Mouse (Mus musculus) retina, embryonic 14.5 days (tissue): ENCODE measurements around the gene Fez1.

Experiments used
- DNase-seq: peaks from one replicate; pipeline ENCODE4 v3.0.0-alpha.2; 2015; ENCODE audit warnings: low spot score

The Fez1 gene

DNA sequence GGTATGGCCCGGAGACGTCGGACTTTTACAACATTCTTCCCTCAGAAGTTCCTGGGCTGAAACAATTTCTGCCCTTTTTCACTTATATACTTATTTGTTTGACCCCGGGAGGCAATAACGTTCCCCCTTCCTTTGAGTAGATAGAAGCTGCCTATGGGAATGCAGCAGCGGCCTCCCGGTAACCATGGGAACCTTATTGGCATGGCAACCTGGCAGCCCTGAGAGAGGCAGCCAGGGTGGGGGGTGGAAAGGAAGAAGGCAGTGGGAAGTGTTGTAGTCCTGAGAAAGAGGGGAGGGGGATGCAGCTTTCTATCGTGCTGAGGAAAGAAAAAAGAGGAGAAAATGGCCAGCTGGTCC lies at the start of gene Fez1:
Gene Fez1 (plus strand): TSS at position 221 of the 357 bp plus-strand sequence.
- peak; percentile 77 for DNase-seq

- no peak for DNase-seq
Measured at GRCm38 (mm10) chr9:36783921-36784320, 37.7 kb upstream of the Fez1 start.

GRCm38 (mm10) chr9:36792191-36792590 lies 29.5 kb upstream of the Fez1 start:
- DNase-seq, result no peak

- DNase-seq, result no peak
Measured at GRCm38 (mm10) chr9:36794487-36794886, 27.2 kb upstream of the Fez1 start.

DNA sequence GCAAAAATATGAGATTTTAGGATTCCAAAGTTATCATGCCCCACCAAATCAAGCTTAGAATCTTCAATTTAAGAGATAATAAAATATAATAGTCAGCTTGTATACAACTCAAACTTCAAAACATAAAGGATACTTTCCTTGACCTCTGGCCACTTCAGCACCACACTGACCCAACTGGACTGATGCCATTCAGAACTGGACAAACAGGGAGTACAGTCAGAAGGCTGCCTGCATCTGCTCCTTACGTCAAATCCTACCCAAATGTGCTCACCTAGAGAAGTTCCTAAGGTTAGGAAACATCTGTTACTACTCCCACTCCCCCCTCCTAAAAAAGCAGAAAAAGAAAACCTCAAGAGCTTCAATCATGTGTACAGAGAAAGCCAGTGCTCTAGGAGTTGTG lies 26.1 kb upstream of the Fez1 start:
- DNase-seq, result no peak

- no peak for DNase-seq
Measured at GRCm38 (mm10) chr9:36796224-36796623, 25.4 kb upstream of the Fez1 start.

- DNase-seq, result peak; percentile 92
Measured at GRCm38 (mm10) chr9:36796781-36797555, 24.7 kb upstream of the Fez1 start, which contains the start of gene Ei24. Ei24 (minus strand) TSS chr9:36797393.

DNA sequence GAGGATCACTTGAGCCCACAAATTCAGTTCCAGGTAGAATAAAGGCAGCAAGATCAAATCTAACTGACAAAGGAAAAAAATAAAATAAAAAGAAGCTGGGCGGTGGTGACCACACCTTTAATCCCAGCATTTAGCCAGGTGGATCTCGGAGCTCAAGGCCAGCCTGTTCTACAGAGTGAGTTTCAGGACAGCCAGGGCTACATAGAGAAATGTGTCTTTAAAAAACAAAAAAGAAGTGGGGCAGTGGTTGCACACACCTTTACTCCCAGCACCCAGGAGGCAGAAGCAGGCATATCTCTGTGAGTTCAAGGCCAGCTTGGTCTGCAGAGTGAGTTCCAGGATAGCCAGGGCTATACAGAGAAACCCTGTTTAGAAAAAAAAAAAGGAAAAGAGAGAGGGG lies 19.7 kb upstream of the Fez1 start:
- DNase-seq, result no peak

DNA sequence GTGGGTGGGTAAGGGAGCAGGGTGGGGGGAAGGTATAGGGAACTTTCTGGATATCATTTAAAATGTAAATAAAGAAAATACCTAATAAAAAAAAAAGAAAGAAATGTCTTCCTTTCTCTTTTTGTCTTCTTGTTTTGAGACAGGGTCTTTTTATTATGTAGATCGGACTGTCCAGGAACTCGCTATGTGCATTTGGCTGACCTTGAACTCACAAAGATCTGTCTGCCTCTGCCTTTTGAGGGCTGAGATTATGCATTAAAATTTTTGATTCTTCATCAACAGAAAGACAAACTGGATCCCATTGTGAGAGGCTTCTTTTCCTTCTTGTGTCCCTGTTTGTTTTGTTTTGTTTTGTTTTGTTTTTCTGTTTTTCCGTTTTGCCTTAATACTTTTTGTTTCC lies 18.7 kb upstream of the Fez1 start:
- no peak for DNase-seq

DNA sequence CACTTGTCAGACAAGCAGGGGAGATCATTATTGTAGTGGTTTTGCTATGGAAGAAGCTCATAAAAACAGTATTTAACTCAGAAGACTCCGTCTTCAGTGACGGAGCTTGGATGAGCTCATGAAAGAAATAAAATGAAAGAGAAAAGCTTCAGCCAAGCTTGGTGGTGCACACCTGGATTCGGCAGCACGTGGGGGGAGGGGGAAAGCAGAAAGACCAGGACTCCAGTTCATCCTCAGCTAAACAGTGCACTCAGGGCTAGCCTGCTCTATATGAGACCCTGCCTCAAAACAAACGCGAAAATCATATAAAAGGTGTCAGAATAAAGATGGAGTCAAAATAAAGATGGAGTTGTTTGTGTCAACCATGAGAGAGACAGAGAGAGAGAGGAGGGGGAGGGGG lies 18.3 kb upstream of the Fez1 start:
- DNase-seq, result no peak

DNA sequence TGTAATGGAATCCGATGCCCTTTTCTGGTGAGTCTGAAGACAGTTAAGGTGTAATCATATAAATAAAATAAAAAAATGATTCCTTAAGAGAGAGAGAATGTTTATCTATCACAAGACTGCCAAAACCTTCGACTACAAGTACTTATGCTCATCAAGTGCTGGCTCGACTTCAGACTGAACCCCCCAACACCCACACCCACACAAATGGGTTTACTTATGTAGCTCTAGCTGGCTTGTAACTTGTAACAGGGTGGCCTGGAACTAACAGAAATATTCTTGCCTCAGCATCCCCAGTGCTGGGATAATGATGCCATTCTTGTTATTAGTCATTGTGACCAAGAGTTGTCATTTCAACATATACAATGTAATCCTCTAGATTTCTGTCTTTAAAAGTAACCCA lies 17.7 kb upstream of the Fez1 start:
- DNase-seq, result no peak

DNA sequence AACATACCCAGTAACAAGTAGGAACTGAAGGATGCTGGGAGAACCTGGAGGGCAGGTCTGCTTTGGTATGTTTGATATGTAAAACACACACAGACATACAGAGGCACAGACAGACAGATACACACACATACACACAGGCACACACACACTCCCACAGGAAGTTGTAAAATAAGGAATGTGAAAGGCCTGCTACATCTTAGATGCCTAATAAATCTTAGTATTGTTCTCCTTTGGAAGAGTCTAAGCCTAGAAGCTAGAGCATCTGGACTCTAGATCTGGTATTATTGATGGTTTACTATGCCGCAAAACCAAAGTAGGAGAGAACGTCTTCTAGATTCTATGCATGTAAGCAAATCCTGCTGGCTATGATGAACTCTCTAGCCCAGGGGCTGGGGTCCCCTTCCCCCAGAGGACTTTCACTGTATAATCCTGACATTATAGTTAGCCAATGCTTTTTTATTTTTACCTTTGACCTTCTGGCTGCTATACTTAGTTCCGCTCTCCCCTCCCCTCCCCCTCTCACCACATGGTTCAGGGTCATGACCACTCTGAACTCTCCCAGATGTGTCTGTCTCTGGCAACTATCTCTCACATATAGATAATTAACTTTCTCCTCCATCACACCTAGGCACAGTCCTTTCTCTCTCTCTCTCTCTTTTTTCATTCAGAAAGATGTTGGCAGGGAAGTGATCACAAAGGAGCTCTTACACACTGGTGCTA lies 16.2 kb upstream of the Fez1 start:
- DNase-seq, result no peak

DNA sequence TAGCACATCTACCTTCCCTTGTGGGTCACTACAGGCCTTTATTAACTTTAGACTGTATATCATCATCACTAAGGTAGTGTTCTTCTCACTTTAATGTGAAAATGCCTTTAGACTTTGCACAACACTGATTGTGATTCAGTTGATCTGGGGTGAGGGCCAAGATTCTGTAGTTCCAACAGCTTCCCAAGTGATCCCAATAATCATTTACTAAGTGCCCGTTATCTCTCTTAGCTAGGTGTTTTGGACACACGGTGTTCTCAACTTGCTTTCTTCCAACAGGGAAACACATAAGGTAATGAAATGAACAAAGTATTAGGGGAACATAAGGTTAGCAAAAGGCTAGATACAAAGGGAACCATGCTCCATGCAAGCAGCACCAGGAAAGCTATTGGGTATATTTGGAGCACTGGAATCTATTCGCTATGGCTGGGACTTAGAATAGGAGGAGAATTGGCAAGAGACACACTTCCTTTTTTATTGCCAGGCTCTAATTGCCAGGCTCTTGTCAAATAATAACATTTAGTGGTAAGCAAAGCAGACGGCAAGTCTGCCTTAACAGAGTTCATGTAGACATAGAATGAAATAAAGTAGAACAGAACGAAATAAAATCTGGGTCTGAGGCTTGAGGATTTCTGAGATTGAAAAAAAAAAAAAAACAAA lies 13.4 kb upstream of the Fez1 start:
- DNase-seq, result no peak

DNA sequence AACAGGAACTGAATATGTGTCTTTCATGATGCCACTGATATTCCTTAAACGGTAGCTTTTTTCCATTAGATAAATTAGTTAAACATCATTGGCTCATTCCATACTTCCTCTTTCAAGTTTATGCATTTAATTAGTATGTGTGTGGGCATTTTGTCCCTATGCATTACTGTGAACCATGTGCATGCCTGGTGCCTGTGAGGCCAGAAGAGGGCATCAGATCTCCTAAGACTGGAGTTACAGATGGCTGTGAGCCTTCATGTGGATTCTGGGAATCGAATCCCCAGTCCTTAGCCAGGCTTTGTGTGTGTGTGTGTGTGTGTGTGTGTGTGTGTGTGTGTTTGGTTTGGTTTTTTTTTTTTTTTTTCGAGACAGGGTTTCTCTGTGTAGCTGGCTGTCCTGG lies 7.2 kb upstream of the Fez1 start:
- DNase-seq, result peak; percentile 18

GRCm38 (mm10) chr9:36818905-36819304 lies 2.8 kb upstream of the Fez1 start:
- no peak for DNase-seq

DNA sequence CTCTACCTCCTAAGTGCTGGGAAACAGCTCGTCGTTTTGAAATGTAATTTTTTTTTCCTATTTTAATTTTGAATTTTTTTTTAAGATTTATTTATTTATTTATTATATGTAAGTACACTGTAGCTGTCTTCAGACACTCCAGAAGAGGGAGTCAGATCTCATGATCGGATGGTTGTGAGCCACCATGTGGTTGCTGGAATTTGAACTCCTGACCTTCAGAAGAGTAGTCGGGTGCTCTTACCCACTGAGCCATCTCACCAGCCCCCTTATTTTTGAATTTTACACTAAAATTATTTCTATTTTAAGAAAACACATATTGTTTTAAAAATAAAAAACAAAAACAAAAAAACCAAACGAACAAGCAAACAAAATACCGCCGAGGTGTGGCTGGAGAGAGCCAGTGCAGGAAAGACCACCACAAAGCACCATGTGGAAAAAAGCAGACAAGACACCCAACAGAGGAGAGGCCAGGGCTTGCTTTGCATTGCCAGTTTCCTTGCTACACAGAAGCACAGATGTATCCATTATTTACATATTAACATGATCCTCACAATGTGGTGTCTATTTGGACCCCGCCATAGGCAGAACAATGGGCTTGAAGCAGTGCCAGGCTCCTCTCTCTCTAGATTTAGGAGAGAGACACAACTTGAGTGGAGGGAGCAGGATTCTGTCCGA lies 558 bp upstream of the Fez1 start:
- peak; percentile 41 for DNase-seq

DNA sequence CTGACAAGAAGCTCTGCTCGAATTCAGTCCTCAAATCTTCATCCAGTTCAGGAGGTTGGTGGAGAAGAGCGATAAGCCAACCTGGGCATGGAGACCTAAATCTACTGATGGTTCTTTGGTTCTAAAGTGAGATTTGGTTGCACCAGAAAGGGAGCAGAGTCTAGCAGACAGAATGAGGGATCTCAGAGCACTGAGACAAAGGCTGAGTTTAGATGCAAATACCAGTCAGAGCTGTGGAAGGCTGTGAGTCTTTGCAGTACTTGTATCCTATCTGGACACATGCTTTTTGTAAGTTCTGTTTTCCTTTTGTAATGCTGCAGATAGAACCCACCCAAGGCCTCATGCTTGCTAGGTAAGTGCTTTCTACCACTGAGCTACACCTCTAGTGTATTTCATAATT lies 360 bp downstream of the Fez1 start:
- DNase-seq, result no peak

GRCm38 (mm10) chr9:36826612-36827363 lies 5.1 kb downstream of the Fez1 start:
- DNase-seq, result no peak

- DNase-seq, result no peak
Measured at GRCm38 (mm10) chr9:36831401-36831800, 9.7 kb downstream of the Fez1 start.

DNA sequence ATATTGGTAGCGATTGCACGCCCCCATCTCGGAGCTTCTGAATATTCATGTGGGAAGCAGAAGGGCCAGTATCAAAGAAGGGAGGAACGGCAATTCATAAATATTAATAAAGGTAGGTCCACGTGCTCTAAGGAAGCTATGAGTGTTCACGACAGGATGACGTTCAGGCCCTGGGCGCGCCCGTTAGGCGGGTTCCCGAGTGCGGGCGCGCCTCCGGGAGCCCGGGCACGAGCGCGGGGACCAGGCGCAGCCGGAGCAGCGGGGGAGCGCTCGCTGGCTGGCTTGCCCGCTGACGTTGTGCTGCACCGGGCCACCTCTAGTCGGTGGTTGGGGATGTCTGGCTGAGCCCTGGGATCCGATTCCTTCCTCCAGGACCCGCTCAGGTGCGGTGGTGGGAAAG lies 10.9 kb downstream of the Fez1 start:
- DNase-seq, result peak; percentile 87

DNA sequence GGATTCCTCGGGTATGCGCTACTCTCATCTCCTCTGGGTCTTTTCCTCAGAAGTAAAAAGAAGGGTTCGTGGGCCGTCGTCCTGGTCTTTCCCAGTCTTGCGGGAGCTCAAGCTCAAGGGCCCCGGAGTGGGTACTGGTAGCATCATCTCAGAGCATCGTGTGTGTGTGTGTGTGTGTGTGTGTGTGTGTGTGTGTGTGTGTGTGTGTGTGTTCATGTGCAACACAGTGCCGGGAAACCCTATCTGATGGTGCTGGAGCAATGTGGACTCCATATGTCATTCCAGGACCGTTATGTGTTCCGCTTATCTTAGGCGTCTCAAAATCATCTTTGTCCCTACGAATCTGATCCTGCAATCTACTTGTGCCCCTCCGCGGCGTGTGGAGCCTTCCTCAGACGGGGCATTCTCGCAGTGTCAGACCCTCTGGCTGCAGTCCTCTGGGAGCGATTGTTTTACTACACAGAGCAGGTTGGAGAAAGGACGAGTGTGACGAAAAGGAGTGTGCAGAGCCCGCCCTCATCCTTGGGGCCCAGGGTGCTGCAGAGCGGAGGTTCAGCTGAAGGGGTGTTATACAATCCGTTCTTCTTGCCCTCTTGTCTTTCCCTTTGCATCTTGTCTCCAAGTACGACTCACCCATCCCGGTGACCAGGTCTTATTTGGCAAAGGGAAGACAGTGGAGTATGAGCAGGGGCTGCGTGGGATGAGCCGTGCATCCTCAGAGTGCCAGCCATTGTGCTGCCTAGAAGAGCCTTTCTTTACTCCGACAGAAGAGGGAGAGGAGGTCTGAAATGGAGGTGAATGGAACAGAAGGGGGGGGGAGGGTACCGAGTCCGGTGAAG lies 11.6 kb downstream of the Fez1 start:
- DNase-seq, result peak; percentile 63
